28 mouse cellular contexts compared by ENCODE assay signal in genomic region chr6:136881678-136882077, GRCm38 (mm10). TPM values are rescaled to one million over a fixed set of nuclear protein-coding genes. Genes with fewer than 3 reads are reported as not detected.
DNase-seq lines count a peak whose midpoint lies in the region; ATAC-seq lines count a peak whose summit lies in the region.
"Had no signal": no experiment of that assay in that cellular context is flagged by ENCODE, and none has a peak within 500 bp of the region (broad histone marks: within the 10 kb centered on the region; RNA-seq: fewer than 3 reads in every experiment).

No protein-coding gene starts in this region.

- H3K9ac ChIP-seq in lung, embryonic 16.5 days (ENCODE audit: low read length): no peak overlapping the region
- H3K9ac ChIP-seq in embryonic facial prominence, embryonic 12.5 days: no peak overlapping the region
- no peak overlapping the region for H3K9ac ChIP-seq in limb, embryonic 13.5 days
- H3K9ac ChIP-seq: forebrain, embryonic 15.5 days; heart, embryonic 15.5 days; hindbrain, embryonic 13.5 days had no signal

- no peak overlapping the region for H3K4me3 ChIP-seq in lung, embryonic 16.5 days (ENCODE audit: low read length)
- no peak overlapping the region for H3K4me3 ChIP-seq in embryonic facial prominence, embryonic 12.5 days
- H3K4me3 ChIP-seq in limb, embryonic 13.5 days: no peak overlapping the region
- H3K4me3 ChIP-seq: erythroblast, embryonic 14.5 days; forebrain, embryonic 15.5 days; heart, embryonic 15.5 days; hindbrain, embryonic 13.5 days had no signal

- 23% methylated on average over 8 of the region's 8 CpGs for WGBS in lung, embryonic 16.5 days
- WGBS in embryonic facial prominence, embryonic 12.5 days: 45% methylated on average over 8 of the region's 8 CpGs
- 48% methylated on average over 8 of the region's 8 CpGs for WGBS in limb, embryonic 13.5 days

- peak overlapping the region; percentile 6; the same call in 1 of the 2 replicates for H3K27ac ChIP-seq in lung, embryonic 16.5 days (ENCODE audit: low read length)
- 0 out of 2 replicates have a peak overlapping the region, but pooled peaks have one; percentile 11 for H3K27ac ChIP-seq in embryonic facial prominence, embryonic 12.5 days
- H3K27ac ChIP-seq in limb, embryonic 13.5 days: no peak overlapping the region
- H3K27ac ChIP-seq: forebrain, embryonic 15.5 days; heart, embryonic 15.5 days; hindbrain, embryonic 13.5 days; hindbrain, postnatal 0 days had no signal

- H3K36me3 ChIP-seq in lung, embryonic 16.5 days (ENCODE audit: control insufficient read depth, insufficient read depth, low read length): no peaks in the 10 kb centered on the region
- no peaks in the 10 kb centered on the region for H3K36me3 ChIP-seq in embryonic facial prominence, embryonic 12.5 days
- H3K36me3 ChIP-seq in limb, embryonic 13.5 days: no peaks in the 10 kb centered on the region
- H3K36me3 ChIP-seq: forebrain, embryonic 15.5 days; G1E; heart, embryonic 15.5 days; hindbrain, embryonic 13.5 days had no signal

- no peak overlapping the region for H3K4me2 ChIP-seq in lung, embryonic 16.5 days (ENCODE audit: low read depth, low read length)
- H3K4me2 ChIP-seq in embryonic facial prominence, embryonic 12.5 days (replicated peaks): no peak overlapping the region
- H3K4me2 ChIP-seq in limb, embryonic 13.5 days (replicated peaks): no peak overlapping the region
- H3K4me2 ChIP-seq: forebrain, embryonic 15.5 days; heart, embryonic 11.5 days; heart, embryonic 15.5 days; hindbrain, embryonic 13.5 days had no signal

- peaks cover 13% of the 10 kb centered on the region for H3K4me1 ChIP-seq in lung, embryonic 16.5 days (replicated peaks; ENCODE audit: control insufficient read depth, insufficient read depth, low read length)
- 0 out of 2 replicates have a peak, but pooled peaks cover 4% of the 10 kb centered on the region for H3K4me1 ChIP-seq in embryonic facial prominence, embryonic 12.5 days
- peaks cover 20% of the 10 kb centered on the region; the same call in 1 of the 2 replicates for H3K4me1 ChIP-seq in limb, embryonic 13.5 days
- H3K4me1 ChIP-seq: forebrain, embryonic 15.5 days; heart, embryonic 15.5 days; hindbrain, embryonic 13.5 days had no signal

- ATAC-seq in lung, embryonic 16.5 days (ENCODE audit: low read depth): peak; percentile 65; the same call in 1 of the 2 replicates
- no peak for ATAC-seq in embryonic facial prominence, embryonic 12.5 days (ENCODE audit: insufficient number of reproducible peaks, insufficient read depth, low FRiP score, low TSS enrichment)
- ATAC-seq in limb, embryonic 13.5 days (ENCODE audit: low FRiP score, low read depth): peak; percentile 32; the same call in 1 of the 2 replicates
- ATAC-seq: CD4-positive, CD25-positive, alpha-beta regulatory T cell, adult 4 months; forebrain, embryonic 15.5 days; hindbrain, postnatal 0 days had no signal

- no peaks in the 10 kb centered on the region for H3K9me3 ChIP-seq in lung, embryonic 16.5 days (ENCODE audit: control insufficient read depth, low read length)
- no peaks in the 10 kb centered on the region for H3K9me3 ChIP-seq in embryonic facial prominence, embryonic 12.5 days
- H3K9me3 ChIP-seq in limb, embryonic 13.5 days: no peaks in the 10 kb centered on the region
- H3K9me3 ChIP-seq: forebrain, embryonic 15.5 days; G1E; heart, embryonic 15.5 days; hindbrain, embryonic 13.5 days had no signal

- no peaks in the 10 kb centered on the region for H3K27me3 ChIP-seq in lung, embryonic 16.5 days (ENCODE audit: control insufficient read depth, insufficient read depth, low read depth, low read length)
- H3K27me3 ChIP-seq in embryonic facial prominence, embryonic 12.5 days: no peaks in the 10 kb centered on the region
- no peaks in the 10 kb centered on the region for H3K27me3 ChIP-seq in limb, embryonic 13.5 days
- H3K27me3 ChIP-seq: forebrain, embryonic 15.5 days; heart, embryonic 15.5 days; hindbrain, embryonic 13.5 days had no signal

- peak; percentile 24 for DNase-seq in embryo, embryonic 11 days
- no peak for DNase-seq in embryo, embryonic 10.5 days (ENCODE audit: low spot score)
- no peak for DNase-seq in lung, postnatal 10 days
- no peak for DNase-seq in heart, adult 9 months (ENCODE audit: low spot score in 2 of 2)
- no peak for DNase-seq in adrenal gland, postnatal 25 days
- DNase-seq: adrenal gland, adult 8-10 months; B cell, adult 2 months; cerebellum, adult 11 months; cerebellum, adult 8-10 months; cerebellum, postnatal 14 days; gastrocnemius, postnatal 36 days; heart, postnatal 14 days had no signal

RNA-seq across cellular contexts. Expression of gene Mgp, which starts 6.1 kb away (rescaled TPM):
- polyA plus RNA-seq in lung, embryonic 16.5 days (2015; fragmentation: Nextera tagmentation; extraction: Ambion mirVana): 1,118 and 1,160 TPM in 2 replicates
- 41.2 and 42.9 TPM in 2 replicates for polyA plus RNA-seq in embryonic facial prominence, embryonic 12.5 days (2016; fragmentation: Nextera tagmentation; extraction: Ambion mirVana)
- polyA plus RNA-seq in limb, embryonic 13.5 days (2015; fragmentation: Nextera tagmentation; extraction: Ambion mirVana): 180 and 183 TPM in 2 replicates
- 77.2 and 83.9 TPM in 2 replicates for total RNA-seq in adrenal gland, postnatal 25 days (2021)
- total RNA-seq: common myeloid progenitor, adult 5-6 weeks; hematopoietic stem cell, adult 5-6 weeks had no signal
- polyA plus RNA-seq: CD4-positive, CD25-positive, alpha-beta regulatory T cell, adult 4 months; erythroblast, embryonic 14.5 days; G1E had no signal

RNA-seq across cellular contexts. Expression of gene Art4, which starts 24.1 kb away (rescaled TPM):
- polyA plus RNA-seq in lung, embryonic 16.5 days (2015; fragmentation: Nextera tagmentation; extraction: Ambion mirVana): 7.1 and 7.8 TPM in 2 replicates
- 1.1 and 1.6 TPM in 2 replicates for polyA plus RNA-seq in embryonic facial prominence, embryonic 12.5 days (2016; fragmentation: Nextera tagmentation; extraction: Ambion mirVana)
- polyA plus RNA-seq in limb, embryonic 13.5 days (2015; fragmentation: Nextera tagmentation; extraction: Ambion mirVana): 2.3 and 3.1 TPM in 2 replicates
- total RNA-seq in adrenal gland, postnatal 25 days (2021): 5.3 and 5.4 TPM in 2 replicates

RNA-seq across cellular contexts. Expression of gene Erp27, which starts 40.3 kb away (rescaled TPM):
- polyA plus RNA-seq in lung, embryonic 16.5 days (2015; fragmentation: Nextera tagmentation; extraction: Ambion mirVana): 0.35 and 0.97 TPM in 2 replicates
- polyA plus RNA-seq in embryonic facial prominence, embryonic 12.5 days (2016; fragmentation: Nextera tagmentation; extraction: Ambion mirVana): 0.19 and 0.55 TPM in 2 replicates
- 0.28 and 0.46 TPM in 2 replicates for polyA plus RNA-seq in limb, embryonic 13.5 days (2015; fragmentation: Nextera tagmentation; extraction: Ambion mirVana)
- not detected in 2 replicates for total RNA-seq in adrenal gland, postnatal 25 days (2021)
- total RNA-seq: gastrocnemius, adult 8-10 months; gastrocnemius, postnatal 36 days; hematopoietic stem cell, adult 5-6 weeks; hindbrain, postnatal 0 days had no signal
- polyA plus RNA-seq: erythroblast, embryonic 14.5 days; forebrain, embryonic 11.5 days; G1E; hindbrain, embryonic 13.5 days; hindbrain, postnatal 0 days had no signal

RNA-seq across cellular contexts. Expression of gene Pde6h, which starts 42.0 kb away (rescaled TPM):
- 0.20 TPM in 1 of 2 replicates, not detected in the other for polyA plus RNA-seq in lung, embryonic 16.5 days (2015; fragmentation: Nextera tagmentation; extraction: Ambion mirVana)
- not detected in 2 replicates for polyA plus RNA-seq in embryonic facial prominence, embryonic 12.5 days (2016; fragmentation: Nextera tagmentation; extraction: Ambion mirVana)
- 0.18 and 0.63 TPM in 2 replicates for polyA plus RNA-seq in limb, embryonic 13.5 days (2015; fragmentation: Nextera tagmentation; extraction: Ambion mirVana)
- 0.39 TPM in 1 of 2 replicates, not detected in the other for total RNA-seq in adrenal gland, postnatal 25 days (2021)
- total RNA-seq: adrenal gland, postnatal 4 days; common myeloid progenitor, adult 5-6 weeks; gastrocnemius, adult 8-10 months; gastrocnemius, postnatal 36 days; hematopoietic stem cell, adult 5-6 weeks; hindbrain, postnatal 0 days had no signal
- polyA plus RNA-seq: erythroblast, embryonic 14.5 days; forebrain, embryonic 11.5 days; forebrain, embryonic 15.5 days; G1E; hindbrain, embryonic 13.5 days had no signal

RNA-seq across cellular contexts. Expression of gene Smco3, which starts 46.4 kb away (rescaled TPM):
- polyA plus RNA-seq in lung, embryonic 16.5 days (2015; fragmentation: Nextera tagmentation; extraction: Ambion mirVana): 3.3 and 3.5 TPM in 2 replicates
- 0.40 and 0.43 TPM in 2 replicates for polyA plus RNA-seq in embryonic facial prominence, embryonic 12.5 days (2016; fragmentation: Nextera tagmentation; extraction: Ambion mirVana)
- 1.2 and 1.7 TPM in 2 replicates for polyA plus RNA-seq in limb, embryonic 13.5 days (2015; fragmentation: Nextera tagmentation; extraction: Ambion mirVana)
- total RNA-seq in adrenal gland, postnatal 25 days (2021): 0.30 TPM in 1 of 2 replicates, not detected in the other
- total RNA-seq: heart, postnatal 14 days; hematopoietic stem cell, adult 5-6 weeks had no signal
- polyA plus RNA-seq: CD4-positive, CD25-positive, alpha-beta regulatory T cell, adult 4 months; erythroblast, embryonic 14.5 days; forebrain, embryonic 11.5 days; forebrain, embryonic 15.5 days; G1E; heart, embryonic 11.5 days; heart, embryonic 15.5 days had no signal
